Mouse (Mus musculus) cerebellum, adult (tissue): ENCODE data around the gene Phf19.

Source experiments
- ATAC-seq: cut with Nextera tagmentation; 2 replicates; pipeline ENCODE4 v1.9.2; 2017; ENCODE audit warnings: mild to moderate bottlenecking, moderate library complexity, mixed read lengths; ENCODE audit not compliant: insufficient number of reproducible peaks, low FRiP score, low TSS enrichment

Gene Phf19

GRCm38 (mm10) chr2:34913218-34914068 is at the start of gene Phf19:
Gene Phf19 (minus strand): TSS chr2:34914026.
- ATAC-seq = peak; percentile 32; the same call in 1 of the 2 replicates

- no peak for ATAC-seq
Observed at GRCm38 (mm10) chr2:34963371-34963956, 49.6 kb upstream of the Phf19 start.

GRCm38 (mm10) chr2:34962893-34963292 is 49.1 kb upstream of the Phf19 start:
- ATAC-seq = no peak

GRCm38 (mm10) chr2:34962211-34962610 is 48.4 kb upstream of the Phf19 start:
- ATAC-seq = no peak

DNA sequence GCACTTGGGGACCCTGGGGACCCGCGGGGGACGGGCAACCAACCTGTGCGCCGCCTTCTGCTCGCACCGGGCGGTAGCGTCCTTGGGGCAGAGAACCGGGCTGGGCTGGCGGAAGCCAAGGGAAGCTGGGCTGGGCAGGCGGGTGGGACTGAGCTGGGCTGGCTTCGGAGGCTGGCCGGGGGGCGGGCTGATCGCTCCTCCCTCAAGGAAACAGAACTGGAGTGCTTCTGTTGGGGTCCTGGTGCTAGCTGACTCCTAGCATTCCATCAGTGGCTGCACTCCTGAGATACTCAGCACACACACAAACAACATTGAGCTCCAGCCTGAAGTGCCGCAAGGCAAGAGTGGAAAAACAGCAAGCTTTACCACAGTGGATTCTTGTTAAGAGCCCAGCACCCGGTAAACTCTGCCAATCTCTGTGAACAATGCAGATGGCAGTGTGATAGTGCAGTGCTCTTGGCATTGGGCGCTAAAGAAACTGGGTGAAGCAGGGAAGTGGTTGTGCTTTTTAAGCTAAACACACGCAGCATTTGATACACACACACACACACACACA is 47.7 kb upstream of the Phf19 start, which contains the start of gene Traf1:
Gene Traf1, minus strand, starts transcription at position 292 of the 556 bp plus-strand sequence.
- no peak for ATAC-seq

DNA sequence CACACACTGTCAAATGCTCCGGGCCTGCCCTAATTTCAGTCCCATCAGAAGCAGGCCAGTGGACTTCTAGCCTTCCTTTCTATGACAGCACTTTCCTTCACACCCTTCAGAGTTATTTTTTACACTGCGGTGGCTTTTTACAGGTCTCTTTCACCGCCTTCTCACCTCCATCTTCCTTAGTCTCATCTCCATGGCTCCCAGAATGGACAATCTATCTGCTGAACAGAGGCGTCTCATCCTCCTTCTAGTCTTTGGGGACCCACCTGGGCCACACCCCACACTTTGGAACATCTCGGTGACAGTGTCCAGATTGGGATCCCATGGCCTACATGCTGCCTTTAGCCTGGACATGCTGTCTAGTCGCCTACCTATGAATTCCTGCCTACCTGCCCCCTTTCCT is 47.1 kb upstream of the Phf19 start:
- no peak for ATAC-seq

DNA sequence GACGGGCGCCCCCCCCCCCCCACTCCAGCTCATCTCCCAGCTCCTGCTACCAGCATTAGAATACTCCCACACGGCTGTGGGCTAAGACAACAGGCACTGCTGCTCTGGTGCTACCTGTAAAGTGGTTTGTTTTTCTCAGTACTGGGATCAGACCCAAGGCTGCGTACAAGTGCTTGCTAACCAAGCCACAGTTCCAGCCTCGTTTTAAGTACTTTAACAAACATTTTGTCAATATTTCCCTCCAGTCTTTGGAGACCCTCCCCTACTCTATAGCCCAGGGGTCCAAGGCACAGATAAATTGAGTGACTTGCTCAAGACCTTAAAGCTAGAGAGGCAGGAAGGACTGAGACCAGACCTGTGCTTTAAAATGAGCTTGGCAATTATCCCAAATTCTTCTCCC is 46.6 kb upstream of the Phf19 start:
- ATAC-seq = no peak

DNA sequence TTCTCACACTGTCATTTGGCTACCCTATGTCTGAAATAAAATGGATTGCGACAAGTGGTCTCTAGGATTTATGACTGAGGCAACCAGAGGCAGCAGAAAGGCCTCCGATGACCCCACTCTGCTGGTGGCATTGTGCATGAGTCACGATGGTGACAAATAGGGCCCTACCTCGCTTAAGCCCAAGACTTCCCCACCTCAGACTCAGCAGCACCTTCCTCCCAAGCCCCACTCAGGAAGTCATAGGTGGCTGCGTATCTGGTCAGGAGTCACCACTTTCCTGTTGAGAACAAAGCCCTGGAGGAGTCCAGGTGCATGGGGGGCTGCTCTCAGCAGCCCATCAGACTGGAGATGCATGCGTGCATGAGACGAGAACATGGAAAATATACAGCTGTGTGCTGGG is 44.8 kb upstream of the Phf19 start:
- no peak for ATAC-seq

GRCm38 (mm10) chr2:34958036-34958435 is 44.2 kb upstream of the Phf19 start:
- no peak for ATAC-seq

GRCm38 (mm10) chr2:34957405-34957804 is 43.6 kb upstream of the Phf19 start:
- ATAC-seq = no peak

- ATAC-seq = no peak
Observed at GRCm38 (mm10) chr2:34956941-34957340, 43.1 kb upstream of the Phf19 start.

DNA sequence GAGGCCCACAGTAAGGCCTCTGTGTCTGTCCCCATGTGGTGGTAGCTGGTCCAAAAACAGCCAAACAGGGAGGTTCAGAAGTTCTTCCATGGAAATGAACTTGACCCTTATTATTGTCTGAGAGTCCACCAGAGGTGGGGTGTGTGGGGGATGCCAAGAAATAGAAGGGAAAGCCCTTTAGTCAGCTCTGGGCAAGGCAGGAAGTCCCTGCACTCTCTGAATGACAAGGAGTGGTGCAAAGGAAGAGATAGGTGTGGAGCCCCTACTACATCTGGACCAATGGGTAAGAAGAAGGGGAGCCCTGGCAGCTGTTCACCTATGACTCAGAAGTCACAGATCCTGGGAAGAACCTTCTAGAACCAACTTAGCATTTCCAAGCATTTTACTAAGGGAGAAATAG is 40.5 kb upstream of the Phf19 start:
- no peak for ATAC-seq

DNA sequence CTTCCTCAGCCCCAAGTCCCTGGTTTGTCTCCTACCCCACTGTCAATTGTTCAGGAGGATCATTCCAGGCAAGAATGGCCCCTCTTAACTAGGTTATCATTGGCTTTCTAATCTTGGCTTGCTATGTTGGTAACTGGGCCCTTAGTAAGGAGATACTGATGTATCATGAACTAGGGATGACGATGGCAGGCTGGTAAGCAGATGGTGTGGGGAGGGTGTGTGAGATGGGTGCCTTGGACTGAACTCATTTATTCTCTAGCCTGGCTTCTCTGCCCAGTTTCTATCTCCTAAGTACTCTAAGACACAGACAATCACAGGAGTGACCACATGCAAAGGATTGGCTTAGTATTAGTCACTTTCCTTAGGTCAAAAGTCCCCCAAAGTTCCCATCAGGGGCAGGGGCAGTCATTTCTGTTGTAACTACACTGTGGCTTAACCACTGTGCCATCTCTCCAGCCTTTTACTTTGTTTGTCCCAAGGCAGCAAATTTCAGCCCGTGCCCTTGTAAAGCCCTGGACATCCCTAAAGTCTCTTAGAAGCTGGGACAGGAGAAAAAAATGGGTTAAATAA is 39.8 kb upstream of the Phf19 start:
- ATAC-seq = no peak

DNA sequence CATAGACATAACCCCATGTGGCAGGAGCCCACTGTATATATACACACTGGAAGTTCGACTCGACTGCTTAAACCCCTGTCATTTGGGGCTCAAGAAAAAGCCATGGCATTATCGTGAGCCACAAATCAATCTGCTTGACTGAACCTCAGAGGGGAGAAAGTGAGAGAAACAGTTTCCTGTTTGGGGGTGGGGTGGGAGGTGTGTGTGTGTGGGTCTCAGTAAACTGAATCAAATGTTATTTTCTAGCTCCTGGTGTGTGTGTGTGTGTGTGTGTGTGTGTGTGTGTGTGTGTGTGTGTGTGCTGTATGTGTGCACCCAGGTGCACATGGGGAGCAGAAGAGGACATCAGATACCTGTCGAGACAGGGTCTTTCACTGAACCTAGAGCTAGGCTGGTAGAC is 39.2 kb upstream of the Phf19 start:
- ATAC-seq = no peak

- no peak for ATAC-seq
Observed at GRCm38 (mm10) chr2:34951469-34951868, 37.6 kb upstream of the Phf19 start.

DNA sequence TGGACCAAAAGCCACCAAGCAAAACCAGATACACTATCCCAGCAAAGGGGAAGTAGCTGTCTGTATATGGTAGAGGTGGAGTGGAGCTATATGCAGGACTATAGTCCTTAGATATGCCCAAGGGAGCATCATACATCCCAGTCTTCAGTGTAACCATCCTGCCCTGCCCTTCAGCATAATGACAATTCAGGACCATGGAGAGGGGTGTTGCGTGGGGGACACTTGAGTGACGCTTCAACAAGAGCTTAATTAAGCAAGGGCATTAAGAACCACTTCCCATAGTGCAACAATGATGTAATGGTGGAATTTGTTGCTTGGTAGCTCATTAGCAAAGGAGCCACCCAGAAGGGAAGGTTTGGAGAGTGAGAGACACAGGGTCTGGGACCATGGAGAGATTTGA is 34.8 kb upstream of the Phf19 start:
- ATAC-seq = no peak

DNA sequence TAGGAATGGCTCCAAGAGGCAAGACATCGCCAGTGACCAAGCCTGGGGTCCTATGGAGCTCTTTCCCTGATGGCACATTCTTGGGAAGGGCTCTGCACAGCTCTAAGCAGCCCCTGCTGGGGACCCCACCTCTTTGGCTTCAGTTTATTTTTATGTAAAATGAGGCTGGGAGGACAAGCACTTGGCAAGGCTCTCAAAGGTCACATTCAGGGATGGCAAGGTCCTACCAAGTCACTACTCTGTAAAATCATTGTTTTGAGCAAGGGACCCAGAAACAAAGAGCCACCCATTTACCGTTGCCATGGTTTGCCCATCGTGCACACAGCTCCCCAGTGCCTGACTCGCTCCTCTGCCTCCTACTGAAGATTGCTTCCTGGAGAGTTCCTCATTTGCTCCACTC is 32.2 kb upstream of the Phf19 start:
- ATAC-seq = no peak

GRCm38 (mm10) chr2:34945580-34945979 is 31.8 kb upstream of the Phf19 start:
- ATAC-seq = no peak

DNA sequence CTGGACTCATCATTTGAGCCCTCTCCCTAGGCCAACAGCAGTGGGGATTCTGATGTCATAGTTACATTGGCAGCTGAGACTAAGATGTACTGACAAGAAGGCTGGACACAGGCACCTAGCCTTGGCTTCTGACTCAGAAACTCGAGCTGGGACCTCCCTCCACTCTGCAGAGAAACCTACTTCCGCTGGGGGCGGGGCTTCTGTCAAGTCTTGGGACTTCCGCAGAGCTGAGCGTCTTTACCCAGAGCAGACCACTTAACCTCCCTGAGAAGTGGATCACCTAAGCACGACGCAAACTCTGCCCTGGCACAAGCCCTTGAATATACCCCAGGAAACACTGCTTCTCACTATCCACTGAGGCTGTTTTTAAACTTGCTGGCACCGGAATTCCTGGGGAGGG is 30.9 kb upstream of the Phf19 start:
- ATAC-seq = no peak

- no peak for ATAC-seq
Observed at GRCm38 (mm10) chr2:34943556-34944120, 29.8 kb upstream of the Phf19 start.
